28 mouse cellular contexts compared by ENCODE assay signal in the genomic region with DNA sequence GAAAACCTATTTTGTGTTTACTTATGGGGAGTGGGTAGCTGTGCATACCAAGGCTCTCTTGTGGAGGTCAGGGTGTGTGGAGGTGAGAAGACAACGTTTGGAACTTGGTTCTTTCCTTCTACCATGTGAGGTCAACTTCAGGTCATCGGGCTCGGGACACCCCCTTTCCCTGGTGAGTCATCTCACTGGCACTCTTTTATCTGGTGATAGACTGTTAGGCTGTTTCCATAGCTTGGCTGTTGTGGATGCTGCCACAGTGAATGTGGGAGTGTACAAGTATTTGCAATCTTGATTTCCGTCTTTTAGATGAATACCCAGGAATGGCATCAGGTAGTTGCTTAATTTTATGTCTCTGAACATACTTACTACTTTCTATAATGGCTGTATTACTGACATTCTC. TPM values are rescaled to one million over a fixed set of nuclear protein-coding genes. Genes with fewer than 3 reads are reported as not detected.
DNase-seq lines count a peak whose midpoint lies in the region; ATAC-seq and TF ChIP-seq lines count a peak whose summit lies in the region.
"Had no signal": no experiment of that assay in that cellular context is flagged by ENCODE, and none has a peak within 500 bp of the region (broad histone marks: within the 10 kb centered on the region; RNA-seq: fewer than 3 reads in every experiment).

No protein-coding gene starts in this region.

- H3K4me1 ChIP-seq in intestine, embryonic 15.5 days (replicated peaks): no peaks in the 10 kb centered on the region
- H3K4me1 ChIP-seq in intestine, postnatal 0 days (replicated peaks; ENCODE audit: control insufficient read depth, insufficient read depth, low read length): no peaks in the 10 kb centered on the region
- H3K4me1 ChIP-seq: embryonic facial prominence, embryonic 10.5 days; hindbrain, embryonic 10.5 days; kidney, embryonic 15.5 days; limb, embryonic 12.5 days had no signal

- no peak for TF ChIP-seq CTCF in intestine, postnatal 0 days (IDR thresholded peaks at IDR 0.05; ENCODE audit: low read depth)

- ATAC-seq in intestine, embryonic 15.5 days: peak; percentile 45; the same call in 1 of the 2 replicates
- no peak for ATAC-seq in intestine, postnatal 0 days
- 0 out of 2 replicates have a peak, but pooled peaks have one; percentile 42 for ATAC-seq in megakaryocyte progenitor cell, adult 5-6 weeks (replicated peaks; ENCODE audit: poor library complexity)
- ATAC-seq: inflammation-experienced regulatory T-cells, adult 6 months; liver, embryonic 12.5 days had no signal

- DNase-seq in adrenal gland, adult (ENCODE audit: inconsistent age in 2 of 2, low spot score in 1 of 2): peak; percentile 25 to 64
- no peak for DNase-seq in adrenal gland, postnatal 10 days
- peak; percentile 10 for DNase-seq in MEL-GATA-1-ER (ENCODE audit: extremely low read depth, low read depth)
- DNase-seq in lung, postnatal 36 days: no peak
- DNase-seq in left cerebral cortex, postnatal 36 days (ENCODE audit: low spot score in 2 of 2): no peak
- DNase-seq: B cell, adult 2 months; cerebellum, adult 9-10 months; lung, adult 2 months; right cerebral cortex, postnatal 4 days had no signal

- H3K27ac ChIP-seq in intestine, embryonic 15.5 days: no peak overlapping the region
- H3K27ac ChIP-seq in intestine, postnatal 0 days (ENCODE audit: low read depth, low read length): no peak overlapping the region
- H3K27ac ChIP-seq: embryonic facial prominence, embryonic 10.5 days; hindbrain, embryonic 10.5 days; kidney, embryonic 15.5 days; limb, embryonic 12.5 days; liver, embryonic 12.5 days had no signal

- H3K4me3 ChIP-seq in intestine, embryonic 15.5 days (replicated peaks): no peak overlapping the region
- no peak overlapping the region for H3K4me3 ChIP-seq in intestine, postnatal 0 days (ENCODE audit: low read depth, low read length)
- H3K4me3 ChIP-seq: embryonic facial prominence, embryonic 10.5 days; hindbrain, embryonic 10.5 days; kidney, embryonic 15.5 days; limb, embryonic 12.5 days; liver, embryonic 12.5 days had no signal

- no peak overlapping the region for H3K9ac ChIP-seq in intestine, embryonic 15.5 days
- H3K9ac ChIP-seq in intestine, postnatal 0 days (ENCODE audit: low read depth, low read length): no peak overlapping the region
- H3K9ac ChIP-seq: kidney, embryonic 15.5 days; limb, embryonic 12.5 days; liver, embryonic 12.5 days had no signal

- intact Hi-C loops in left cerebral cortex, postnatal 36 days (cut with DNase I): no loop called here

- H3K36me3 ChIP-seq in intestine, embryonic 15.5 days: no peaks in the 10 kb centered on the region
- H3K36me3 ChIP-seq in intestine, postnatal 0 days (ENCODE audit: control insufficient read depth, insufficient read depth): no peaks in the 10 kb centered on the region
- H3K36me3 ChIP-seq: embryonic facial prominence, embryonic 10.5 days; hindbrain, embryonic 10.5 days; kidney, embryonic 15.5 days; limb, embryonic 12.5 days; liver, embryonic 12.5 days had no signal

- H3K9me3 ChIP-seq in intestine, embryonic 15.5 days: no peaks in the 10 kb centered on the region
- H3K9me3 ChIP-seq in intestine, postnatal 0 days (ENCODE audit: control insufficient read depth): no peaks in the 10 kb centered on the region
- H3K9me3 ChIP-seq: embryonic facial prominence, embryonic 10.5 days; hindbrain, embryonic 10.5 days; kidney, embryonic 15.5 days; limb, embryonic 12.5 days; liver, embryonic 12.5 days had no signal

- no peak overlapping the region for H3K4me2 ChIP-seq in intestine, embryonic 15.5 days (replicated peaks)
- H3K4me2 ChIP-seq in intestine, postnatal 0 days (replicated peaks; ENCODE audit: low read depth): no peak overlapping the region
- H3K4me2 ChIP-seq: kidney, embryonic 15.5 days; limb, embryonic 12.5 days; liver, embryonic 12.5 days had no signal

- H3K27me3 ChIP-seq in intestine, embryonic 15.5 days (replicated peaks): no peaks in the 10 kb centered on the region
- no peaks in the 10 kb centered on the region for H3K27me3 ChIP-seq in intestine, postnatal 0 days (replicated peaks; ENCODE audit: control insufficient read depth, insufficient read depth, low read length)
- H3K27me3 ChIP-seq: limb, embryonic 12.5 days had no signal

- WGBS in intestine, embryonic 15.5 days: 32% methylated on average over 4 of the region's 4 CpGs
- 23% methylated on average over 4 of the region's 4 CpGs for WGBS in intestine, postnatal 0 days

RNA-seq across cellular contexts. Expression of a gene that starts 6.9 kb away (rescaled TPM):
- 100 to 1,000 TPM; 132 to 136 TPM for total RNA-seq in adrenal gland, postnatal 10 days (2021)
- polyA plus RNA-seq in intestine, embryonic 15.5 days (2015; fragmentation: Nextera tagmentation; extraction: Ambion mirVana): 13.0 and 14.6 TPM in 2 replicates
- 8.0 and 9.2 TPM in 2 replicates for polyA plus RNA-seq in intestine, postnatal 0 days (2015; fragmentation: Nextera tagmentation; extraction: Ambion mirVana)
- total RNA-seq in megakaryocyte progenitor cell, adult 5-6 weeks (2015): 27.1 and 27.3 TPM in 2 replicates
- 12.3 and 19.8 TPM in 2 replicates for total RNA-seq in megakaryocyte progenitor cell, adult 5-6 weeks (2017)
- 10 to 100 TPM; 45.9 to 57.5 TPM for total RNA-seq in left cerebral cortex, postnatal 36 days (2021)

RNA-seq across cellular contexts. Expression of a gene that starts 45.0 kb away (rescaled TPM):
- total RNA-seq in adrenal gland, postnatal 10 days (2021): not detected
- not detected in 2 replicates for polyA plus RNA-seq in intestine, embryonic 15.5 days (2015; fragmentation: Nextera tagmentation; extraction: Ambion mirVana)
- polyA plus RNA-seq in intestine, postnatal 0 days (2015; fragmentation: Nextera tagmentation; extraction: Ambion mirVana): not detected in 2 replicates
- 0.10 TPM in 1 of 2 replicates, not detected in the other for total RNA-seq in megakaryocyte progenitor cell, adult 5-6 weeks (2015)
- total RNA-seq in megakaryocyte progenitor cell, adult 5-6 weeks (2017): not detected in 2 replicates
- total RNA-seq in left cerebral cortex, postnatal 36 days (2021): not detected
- total RNA-seq: common myeloid progenitor, adult 5-6 weeks; gastrocnemius, adult 8-10 months; granulocyte monocyte progenitor cell, adult 5-6 weeks; layer of hippocampus, postnatal 10 days; left cerebral cortex, adult 8-10 months had no signal
- polyA plus RNA-seq: embryonic facial prominence, embryonic 10.5 days; forebrain, embryonic 11.5 days; heart, embryonic 14.5 days; hindbrain, embryonic 10.5 days; kidney, embryonic 15.5 days; large intestine, adult 2 months; limb, embryonic 12.5 days; liver, embryonic 12.5 days; neural tube, embryonic 11.5 days; stomach, embryonic 16.5 days had no signal

Comparison
In these comparisons a context has a peak if more than half of its experiments do, and no peak if none do; other contexts are left out.
1. DNase-seq: peak in adrenal gland, adult (2 of 2) and MEL-GATA-1-ER (single experiment); none in adrenal gland, postnatal 10 days (single experiment), lung, postnatal 36 days (single experiment) and left cerebral cortex, postnatal 36 days (0 of 2).